ENCODE assay signal across 12 mouse cellular contexts in the genomic region with DNA sequence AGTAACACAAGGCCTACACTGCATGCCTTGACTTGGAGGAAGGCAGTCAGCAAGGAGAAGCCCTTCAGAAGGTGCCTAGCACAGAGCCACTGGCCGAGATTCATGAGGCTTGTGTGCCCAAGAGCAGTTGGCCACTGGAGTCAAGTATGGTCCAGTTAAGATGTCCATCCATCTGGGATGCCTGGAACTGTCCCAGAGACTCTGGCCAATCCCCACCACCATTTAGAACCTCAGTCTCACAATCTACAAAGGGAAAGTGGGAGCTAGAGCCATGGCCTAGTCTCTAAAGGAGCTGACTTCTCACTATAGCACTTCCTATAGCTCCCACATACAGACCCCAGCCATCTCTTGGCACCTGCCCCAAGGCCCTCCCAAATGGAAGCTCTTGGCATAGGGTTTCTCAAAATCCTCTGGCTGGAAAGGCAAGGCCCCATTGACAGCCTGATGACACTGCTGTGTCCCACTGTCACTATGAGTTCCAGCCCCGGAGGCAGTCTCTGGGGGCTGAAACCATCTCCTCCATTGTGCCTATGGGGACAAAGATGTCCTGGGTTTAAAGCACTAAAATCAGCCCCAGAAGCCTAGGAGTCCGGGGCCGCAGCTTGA. TPM values are rescaled to one million over a fixed set of nuclear protein-coding genes. Genes with fewer than 3 reads are reported as not detected.
DNase-seq lines count a peak whose midpoint lies in the region; ATAC-seq lines count a peak whose summit lies in the region.
"Had no signal": no experiment of that assay in that cellular context is flagged by ENCODE, and none has a peak within 500 bp of the region (broad histone marks: within the 10 kb centered on the region; RNA-seq: fewer than 3 reads in every experiment).

No protein-coding gene starts in this region.

- H3K9me3 ChIP-seq in hindbrain, embryonic 10.5 days: no peaks in the 10 kb centered on the region
- no peaks in the 10 kb centered on the region for H3K9me3 ChIP-seq in midbrain, embryonic 13.5 days
- H3K9me3 ChIP-seq: heart, embryonic 13.5 days had no signal

- peaks cover 97% of the 10 kb centered on the region for H3K4me1 ChIP-seq in hindbrain, embryonic 10.5 days (replicated peaks)
- peaks cover 91% of the 10 kb centered on the region for H3K4me1 ChIP-seq in midbrain, embryonic 13.5 days (replicated peaks)

- peak overlapping the region; percentile 19 for H3K4me2 ChIP-seq in midbrain, embryonic 13.5 days (replicated peaks)

- H3K27me3 ChIP-seq in hindbrain, embryonic 10.5 days (ENCODE audit: insufficient read depth, poor library complexity, severe bottlenecking): peaks cover 64% of the 10 kb centered on the region
- H3K27me3 ChIP-seq in midbrain, embryonic 13.5 days: peaks cover 3% of the 10 kb centered on the region; the same call in 1 of the 2 replicates
- H3K27me3 ChIP-seq: Patski had no signal

- peak overlapping the region; percentile 91 for H3K27ac ChIP-seq in hindbrain, embryonic 10.5 days
- peak overlapping the region; percentile 90 for H3K27ac ChIP-seq in midbrain, embryonic 13.5 days
- H3K27ac ChIP-seq: heart, embryonic 13.5 days; left cerebral cortex, adult 2 months had no signal

- 24% methylated on average over 4 of the region's 4 CpGs for WGBS in hindbrain, embryonic 10.5 days
- 21% methylated on average over 4 of the region's 4 CpGs for WGBS in midbrain, embryonic 13.5 days

- peak; percentile 1; the same call in 1 of the 2 replicates for ATAC-seq in midbrain, embryonic 13.5 days

- no peaks in the 10 kb centered on the region for H3K36me3 ChIP-seq in hindbrain, embryonic 10.5 days
- no peaks in the 10 kb centered on the region for H3K36me3 ChIP-seq in midbrain, embryonic 13.5 days
- H3K36me3 ChIP-seq: heart, embryonic 13.5 days had no signal

- H3K4me3 ChIP-seq in hindbrain, embryonic 10.5 days: peak overlapping the region; percentile 34
- H3K4me3 ChIP-seq in midbrain, embryonic 13.5 days (replicated peaks): no peak overlapping the region
- H3K4me3 ChIP-seq: erythroblast, embryonic 14.5 days; left cerebral cortex, adult 2 months had no signal

- peak; percentile 56 to 58 for DNase-seq in cerebellum, adult 18-20 months
- no peak for DNase-seq in cerebellum, adult 11 months
- peak; percentile 62 for DNase-seq in cerebellum, adult 9-10 months
- no peak for DNase-seq in hindbrain, embryonic 10.5 days (ENCODE audit: low spot score)
- no peak for DNase-seq in urinary bladder, adult 2 months (ENCODE audit: low spot score)
- DNase-seq in gastrocnemius, adult 8-10 months (ENCODE audit: low spot score in 2 of 2): no peak
- DNase-seq in embryo, embryonic 10 days (ENCODE audit: low spot score): no peak

- H3K9ac ChIP-seq in midbrain, embryonic 13.5 days (replicated peaks): no peak overlapping the region
- H3K9ac ChIP-seq: heart, embryonic 13.5 days had no signal

RNA-seq across cellular contexts. Expression of a gene that starts 11.1 kb away (rescaled TPM):
- polyA plus RNA-seq in hindbrain, embryonic 10.5 days (2016; fragmentation: Nextera tagmentation; extraction: Ambion mirVana): 202 and 281 TPM in 2 replicates
- polyA plus RNA-seq in midbrain, embryonic 13.5 days (2015; fragmentation: Nextera tagmentation; extraction: Ambion mirVana): 136 and 138 TPM in 2 replicates
- polyA plus RNA-seq in urinary bladder, adult 2 months (2012; rRNA removed): 54.5 and 67.6 TPM in 2 replicates
- total RNA-seq in gastrocnemius, adult 8-10 months (2022): 1 to 10 TPM; 1.8 to 5.2 (median 3.3) TPM

Comparison
In these comparisons a context has a peak if more than half of its experiments do, and no peak if none do; other contexts are left out.
1. DNase-seq: peak in cerebellum, adult 18-20 months (2 of 2) and cerebellum, adult 9-10 months (single experiment); none in cerebellum, adult 11 months (single experiment), hindbrain, embryonic 10.5 days (single experiment), urinary bladder, adult 2 months (single experiment), gastrocnemius, adult 8-10 months (0 of 2) and embryo, embryonic 10 days (single experiment).